ENCODE assay signal across 15 mouse cellular contexts in genomic region chr3:84657240-84657639, GRCm38 (mm10). TPM values are rescaled to one million over a fixed set of nuclear protein-coding genes. Genes with fewer than 3 reads are reported as not detected.
DNase-seq lines count a peak whose midpoint lies in the region; ATAC-seq and TF ChIP-seq lines count a peak whose summit lies in the region.
"Had no signal": no experiment of that assay in that cellular context is flagged by ENCODE, and none has a peak within 500 bp of the region (broad histone marks: within the 10 kb centered on the region; RNA-seq: fewer than 3 reads in every experiment).

No protein-coding gene starts in this region.

- in situ Hi-C loops in ES-E14 (cut with MboI; ENCODE audit: low sequenced_read_pairs in 2 of 2, unreplicated experiment in 2 of 2), result no loop called here

- no peak for TF ChIP-seq POLR2A in lung, adult 2 months (IDR thresholded peaks at IDR 0.05; ENCODE audit: borderline replicate concordance, extremely low read depth, low read depth, low read length)

- H3K9me3 ChIP-seq in ES-E14 (ENCODE audit: control insufficient read depth, insufficient read depth, low read depth, low read length), result no peaks in the 10 kb centered on the region
- H3K9me3 ChIP-seq in stomach, embryonic 16.5 days (replicated peaks; ENCODE audit: control insufficient read depth, low read length), result peaks cover 5% of the 10 kb centered on the region; the same call in 1 of the 2 replicates
- H3K9me3 ChIP-seq: hindbrain, embryonic 13.5 days had no signal

- H3K4me3 ChIP-seq in lung, adult 2 months (replicated peaks; ENCODE audit: extremely low read depth, low read depth, low read length), result no peak overlapping the region
- H3K4me3 ChIP-seq in ES-E14 (ENCODE audit: insufficient read depth in 1 of 2, low read depth in 1 of 2, low read length in 2 of 2, poor library complexity in 1 of 2, severe bottlenecking in 1 of 2), result peak overlapping the region in 1 of 2 experiments; percentile 29; a peak in 2 of 4 replicates
- no peak overlapping the region for H3K4me3 ChIP-seq in stomach, embryonic 16.5 days (replicated peaks; ENCODE audit: low read length)
- H3K4me3 ChIP-seq: heart, adult 2 months; hindbrain, embryonic 13.5 days; myocyte had no signal

- peak overlapping the region; percentile 26; the same call in 1 of the 2 replicates for H3K9ac ChIP-seq in ES-E14 (ENCODE audit: insufficient read depth, low read depth, low read length, poor library complexity, severe bottlenecking)
- no peak overlapping the region for H3K9ac ChIP-seq in stomach, embryonic 16.5 days (ENCODE audit: low read length)
- H3K9ac ChIP-seq: hindbrain, embryonic 13.5 days had no signal

- H3K4me2 ChIP-seq in stomach, embryonic 16.5 days (ENCODE audit: low read depth, low read length), result no peak overlapping the region
- H3K4me2 ChIP-seq: hindbrain, embryonic 13.5 days had no signal

- no peak for TF ChIP-seq CTCF in lung, adult 2 months (IDR thresholded peaks at IDR 0.05; ENCODE audit: insufficient read depth, low read length)

- peaks cover 3% of the 10 kb centered on the region; the same call in 1 of the 2 replicates for H3K4me1 ChIP-seq in lung, adult 2 months (ENCODE audit: control insufficient read depth, insufficient read depth, low read length)
- peaks cover 7 to 20% of the 10 kb centered on the region in 2 experiments for H3K4me1 ChIP-seq in ES-E14 (ENCODE audit: control insufficient read depth in 2 of 2, insufficient read depth in 2 of 2, low read length in 2 of 2, poor library complexity in 1 of 2)
- H3K4me1 ChIP-seq in stomach, embryonic 16.5 days (ENCODE audit: control insufficient read depth, insufficient read depth, low read length), result peaks cover 20% of the 10 kb centered on the region

- 48% methylated on average over 6 of the region's 6 CpGs for WGBS in lung, adult 2 months
- WGBS in stomach, embryonic 16.5 days, result 48% methylated on average over 6 of the region's 6 CpGs

- peak; percentile 68 to 69 for ATAC-seq in hematopoietic stem cell, adult 5-6 weeks (replicated peaks in 1 of 2; ENCODE audit: insufficient read depth in 1 of 2, low FRiP score in 2 of 2, low TSS enrichment in 1 of 2, low read depth in 1 of 2, poor library complexity in 2 of 2, severe bottlenecking in 2 of 2)
- peak; percentile 44; the same call in 1 of the 2 replicates for ATAC-seq in stomach, embryonic 16.5 days (ENCODE audit: insufficient read depth, low FRiP score)
- ATAC-seq: forebrain, embryonic 14.5 days; Patski had no signal

- DNase-seq in lung, postnatal 10 days, result peak; percentile 18
- DNase-seq in lung, adult 2 months, result no peak
- peak; percentile 68 for DNase-seq in ES-E14 (ENCODE audit: low read depth, low spot score)
- DNase-seq in layer of hippocampus, adult 9-11 months, result no peak
- DNase-seq in cerebellum, adult 9-11 months, result no peak
- DNase-seq in adrenal gland, adult 18-20 months (ENCODE audit: low spot score in 2 of 2), result no peak
- DNase-seq: heart, adult 2 months; kidney, postnatal 25 days; left cerebral cortex, postnatal 4 days had no signal

- H3K27me3 ChIP-seq in stomach, embryonic 16.5 days (ENCODE audit: control insufficient read depth, insufficient read depth, low read length), result no peaks in the 10 kb centered on the region

- peak overlapping the region; percentile 66 for H3K27ac ChIP-seq in ES-E14 (ENCODE audit: insufficient read depth, low read depth, low read length, poor library complexity, severe bottlenecking)
- peak overlapping the region; percentile 79; the same call in 1 of the 2 replicates for H3K27ac ChIP-seq in stomach, embryonic 16.5 days (ENCODE audit: low read length)
- H3K27ac ChIP-seq: heart, adult 2 months; hindbrain, embryonic 13.5 days had no signal

- H3K36me3 ChIP-seq in ES-E14 (ENCODE audit: control insufficient read depth, insufficient read depth, low read length, poor library complexity, severe bottlenecking), result peaks cover 3% of the 10 kb centered on the region; the same call in 1 of the 2 replicates
- H3K36me3 ChIP-seq in stomach, embryonic 16.5 days (ENCODE audit: control insufficient read depth, insufficient read depth, low read length), result no peaks in the 10 kb centered on the region
- H3K36me3 ChIP-seq: hindbrain, embryonic 13.5 days had no signal

TF ChIP-seq in ES-E14, 5 proteins besides CTCF, POLR2A, EP300 and RAD21:
- no peak for TF ChIP-seq ZC3H11A (IDR thresholded peaks at IDR 0.05; ENCODE audit: borderline replicate concordance, low read depth, low read length)
- no peak for TF ChIP-seq CHD2 (IDR thresholded peaks at IDR 0.05; ENCODE audit: low read depth, low read length)
- TF ChIP-seq ZNF384 (IDR thresholded peaks at IDR 0.05; ENCODE audit: low read depth, low read length), result no peak
- no peak for TF ChIP-seq HCFC1 (IDR thresholded peaks at IDR 0.05; ENCODE audit: borderline replicate concordance, insufficient read depth, low read length)
- TF ChIP-seq MAFK (IDR thresholded peaks at IDR 0.05; ENCODE audit: insufficient read depth, low read depth, low read length), result no peak

RNA-seq across cellular contexts. Expression of gene Tmem154, which starts 8.8 kb away (rescaled TPM):
- polyA plus RNA-seq in lung, adult 2 months (2012; rRNA removed), result 6.4 and 11.9 TPM in 2 replicates
- total RNA-seq in ES-E14 (2012; rRNA removed), result 0.31 and 0.53 TPM in 2 replicates
- total RNA-seq in hematopoietic stem cell, adult 5-6 weeks (2017), result 8.0 and 18.7 TPM in 2 replicates
- polyA plus RNA-seq in stomach, embryonic 16.5 days (2015; fragmentation: Nextera tagmentation; extraction: Ambion mirVana), result 14.8 and 19.1 TPM in 2 replicates
- 1 to 10 TPM; 1.6 to 3.4 TPM for total RNA-seq in adrenal gland, adult 18-20 months (2021)

Comparison
In these comparisons a context has a peak if more than half of its experiments do, and no peak if none do; other contexts are left out.
1. DNase-seq: peak in lung, postnatal 10 days (single experiment) and ES-E14 (single experiment); none in lung, adult 2 months (single experiment), layer of hippocampus, adult 9-11 months (single experiment), cerebellum, adult 9-11 months (single experiment) and adrenal gland, adult 18-20 months (0 of 2).